Mouse (Mus musculus) heart, adult 2 months (tissue): ENCODE results near the gene As3mt.

ENCODE experiments used
- CTCF ChIP-seq: fragments of 200-600 bp; IDR thresholded peaks from 2 replicates; pipeline ENCODE4 v1.8.1; 2022; ENCODE audit warnings: antibody characterized with exemption, mild to moderate bottlenecking, moderate library complexity
- POLR2A ChIP-seq: fragments of 200-500 bp; IDR thresholded peaks from 2 replicates; pipeline ENCODE4 v1.6.1; 2011; ENCODE audit warnings: mild to moderate bottlenecking, low read depth, low read length, control low read depth; ENCODE audit not compliant: insufficient read depth

DNA sequence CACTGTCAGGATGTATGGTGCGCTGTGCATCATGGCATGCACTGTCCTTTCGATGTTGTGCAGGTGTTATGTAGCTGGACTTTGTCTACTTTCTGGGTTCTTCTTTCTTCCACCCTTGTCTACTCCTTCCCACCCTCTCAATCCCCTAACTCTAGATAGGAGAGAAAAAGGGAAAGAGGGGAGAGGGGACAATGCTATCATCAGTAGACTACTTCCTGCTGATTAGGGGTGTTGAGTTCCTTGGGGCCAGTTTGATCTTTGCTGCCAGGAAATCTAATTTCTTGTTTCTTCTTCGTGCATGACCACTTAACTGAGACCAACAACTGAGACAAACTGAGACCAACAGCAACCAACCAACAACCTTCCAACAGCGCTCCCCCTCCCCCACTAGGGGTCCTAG lies 3.4 kb downstream of the As3mt start:
- no peak for TF ChIP-seq CTCF
- no peak for TF ChIP-seq POLR2A
